Mouse (Mus musculus): Measurements from ENCODE around the gene Sfxn5.

GRCm38 (mm10) chr6:85305826-85306225 is 27.4 kb downstream of the Sfxn5 start:
- TF ChIP-seq CTCF (IDR thresholded peaks at IDR 0.05; ENCODE audit: low read depth) (no peak), EP300 (IDR thresholded peaks at IDR 0.05; ENCODE audit: low read depth) (no peak)

Data from heart, postnatal 0 days (tissue).